Mouse (Mus musculus) intestine, postnatal 0 days (tissue): ENCODE data around the gene Gbp7. TPM values are rescaled to one million over a fixed set of nuclear protein-coding genes. Genes with fewer than 3 reads are reported as not detected.
"Not testable (repeated sequence)": the region's sequence is repeated elsewhere in the genome, so short reads cannot be mapped to it uniquely, and the experiment has no call there.

Source experiments
- ATAC-seq: fragments of 200-750 bp; cut with Nextera tagmentation; 2 replicates; pipeline ENCODE4 v1.8.0; 2017; ENCODE audit warnings: mild to moderate bottlenecking, moderate TSS enrichment, moderate library complexity
- H3K27ac ChIP-seq: fragments of 300-500 bp; sonication (generic); 2 replicates; pipeline ENCODE4 v1.5.1; 2014; ENCODE audit warnings: mild to moderate bottlenecking, low read depth, low read length, moderate library complexity
- H3K27me3 ChIP-seq: fragments of 300-500 bp; sonication (generic); replicated peaks from 2 replicates; pipeline ENCODE4 v1.6.1; 2014; ENCODE audit warnings: low read length, mixed read lengths; ENCODE audit not compliant: control insufficient read depth, insufficient read depth
- H3K36me3 ChIP-seq: fragments of 300-500 bp; sonication (generic); 2 replicates; pipeline ENCODE4 v1.6.1; 2014; ENCODE audit warnings: mild to moderate bottlenecking, moderate library complexity; ENCODE audit not compliant: control insufficient read depth, insufficient read depth
- H3K4me1 ChIP-seq: fragments of 300-500 bp; sonication (generic); replicated peaks from 2 replicates; pipeline ENCODE4 v1.6.1; 2014; ENCODE audit warnings: antibody characterized with exemption, low read length, mixed read lengths; ENCODE audit not compliant: control insufficient read depth, insufficient read depth
- H3K4me2 ChIP-seq: fragments of 300-500 bp; sonication (generic); replicated peaks from 2 replicates; pipeline ENCODE4 v1.6.1; 2014; ENCODE audit warnings: low read depth, mild to moderate bottlenecking, moderate library complexity
- H3K4me3 ChIP-seq: fragments of 300-500 bp; sonication (generic); 2 replicates; pipeline ENCODE4 v1.5.1; 2014; ENCODE audit warnings: low read depth, low read length
- H3K9ac ChIP-seq: fragments of 300-500 bp; sonication (generic); 2 replicates; pipeline ENCODE4 v1.6.1; 2014; ENCODE audit warnings: mild to moderate bottlenecking, low read depth, low read length
- H3K9me3 ChIP-seq: fragments of 300-500 bp; sonication (generic); 2 replicates; pipeline ENCODE4 v1.6.1; 2016; ENCODE audit warnings: mixed run types; ENCODE audit not compliant: control insufficient read depth
- CTCF ChIP-seq: sonication (generic); IDR thresholded peaks from 2 replicates; pipeline ENCODE4 v1.5.1; 2016; ENCODE audit warnings: low read depth, mild to moderate bottlenecking, control low read depth, antibody characterized with exemption, moderate library complexity
- WGBS: fragments of 180-500 bp; shearing (Covaris S2); extraction: QIAGEN DNeasy Blood & Tissue Kit; methylation state at CpG from one replicate; pipeline ENCODE4 v1.1.7; 2014; 5-methylcytosine and 5-hydroxymethylcytosine counted together
- polyA plus RNA-seq: library from polyadenylated mRNA; unstranded; fragments of >200 nt; fragmentation: Nextera tagmentation; extraction: Ambion mirVana; gene quantifications from 2 replicates; pipeline ENCODE4 v1.2.1, GENCODE M21; 2015

The Gbp7 gene
- polyA plus RNA-seq, 1 experiment from 2014 or later: 11.4 TPM

DNA sequence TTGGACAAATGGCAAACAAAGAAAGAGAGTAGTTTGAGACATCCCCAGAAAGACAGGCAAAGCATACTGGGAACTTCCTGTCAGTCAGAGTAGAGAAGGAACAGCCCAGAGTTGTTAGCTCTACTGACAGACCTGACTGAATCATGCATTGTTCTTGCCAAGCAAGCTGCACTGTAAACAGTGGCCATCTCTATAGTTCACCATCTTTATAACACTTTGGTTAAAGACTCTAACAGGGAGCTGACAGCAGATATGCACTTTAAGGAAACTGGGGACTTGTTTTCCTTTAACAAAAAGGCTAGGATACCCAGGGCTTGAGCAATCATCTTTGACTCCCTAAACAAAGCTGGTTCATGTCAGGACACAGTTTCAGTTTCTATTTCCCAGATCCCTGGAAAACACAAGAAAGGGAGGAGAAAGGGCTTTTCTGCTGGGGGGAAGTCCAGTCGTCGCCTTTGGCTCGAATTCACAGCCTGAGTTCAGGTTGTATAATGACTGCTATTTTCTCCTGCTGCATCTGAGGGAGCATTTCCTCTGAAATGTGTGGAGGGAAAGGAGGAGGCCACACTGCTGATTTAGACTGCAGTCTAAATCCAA lies 29.6 kb downstream of the Gbp7 start, which contains the start of gene Gbp3:
Gene Gbp3, plus strand, starts transcription at position 395 of the 597 bp plus-strand sequence.
- Histone ChIP-seq H3K9ac (no peak within 1 kb of the TSS), H3K9me3 (no peaks in the 10 kb centered on the region), H3K4me1 (no peaks in the 10 kb centered on the region), H3K36me3 (no peaks in the 10 kb centered on the region), H3K27ac (peak within 1 kb of the TSS; percentile 57; the same call in 1 of the 2 replicates), H3K4me2 (peak within 1 kb of the TSS; percentile 63), H3K4me3 (peak within 1 kb of the TSS; percentile 41), H3K27me3 (no peaks in the 10 kb centered on the region)
- ATAC-seq: no peak
- no peak for TF ChIP-seq CTCF
- WGBS: 26% methylated on average over 3 of the region's 3 CpGs

DNA sequence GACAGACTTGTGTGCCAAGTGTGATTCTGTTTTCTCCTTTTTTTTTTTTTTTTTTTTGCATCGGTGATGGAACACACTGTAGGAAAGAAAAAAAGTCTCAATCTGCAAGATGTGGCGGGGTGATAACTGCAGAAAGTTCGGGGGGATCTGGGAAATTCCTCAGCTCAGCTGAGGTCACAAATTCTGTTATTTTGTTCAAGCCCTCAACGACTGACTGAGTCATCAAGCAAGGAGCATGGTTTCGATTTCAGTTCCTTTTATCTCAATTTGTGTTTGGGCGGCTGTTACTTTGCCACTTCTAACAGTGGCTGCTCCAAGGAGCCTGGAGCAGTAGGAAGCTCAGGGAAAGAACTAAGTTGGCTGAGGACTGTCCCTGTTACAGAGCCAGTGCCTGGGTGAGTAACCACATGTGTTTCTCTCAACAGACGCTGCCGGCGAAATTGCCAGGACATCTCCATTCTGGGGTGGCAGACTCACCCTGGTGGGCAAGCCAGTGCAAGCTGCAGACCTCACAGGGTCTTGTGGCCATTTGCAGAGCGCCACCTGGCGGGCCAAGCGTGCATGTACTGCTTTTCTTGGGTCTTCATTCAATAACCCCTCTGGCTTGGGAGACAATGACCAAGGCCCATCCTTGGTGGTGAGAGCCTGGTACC lies 30.3 kb downstream of the Gbp7 start:
- Histone ChIP-seq H3K9me3 (no peaks in the 10 kb centered on the region), H3K27me3 (no peaks in the 10 kb centered on the region), H3K9ac (no peak overlapping the region), H3K36me3 (no peaks in the 10 kb centered on the region), H3K4me1 (no peaks in the 10 kb centered on the region), H3K4me3 (peak overlapping the region; percentile 41), H3K27ac (no peak overlapping the region), H3K4me2 (peak overlapping the region; percentile 63)
- peak; percentile 56; the same call in 1 of the 2 replicates for ATAC-seq
- 11% methylated on average over 12 of the region's 12 CpGs for WGBS
- peak; percentile 98 for TF ChIP-seq CTCF

DNA sequence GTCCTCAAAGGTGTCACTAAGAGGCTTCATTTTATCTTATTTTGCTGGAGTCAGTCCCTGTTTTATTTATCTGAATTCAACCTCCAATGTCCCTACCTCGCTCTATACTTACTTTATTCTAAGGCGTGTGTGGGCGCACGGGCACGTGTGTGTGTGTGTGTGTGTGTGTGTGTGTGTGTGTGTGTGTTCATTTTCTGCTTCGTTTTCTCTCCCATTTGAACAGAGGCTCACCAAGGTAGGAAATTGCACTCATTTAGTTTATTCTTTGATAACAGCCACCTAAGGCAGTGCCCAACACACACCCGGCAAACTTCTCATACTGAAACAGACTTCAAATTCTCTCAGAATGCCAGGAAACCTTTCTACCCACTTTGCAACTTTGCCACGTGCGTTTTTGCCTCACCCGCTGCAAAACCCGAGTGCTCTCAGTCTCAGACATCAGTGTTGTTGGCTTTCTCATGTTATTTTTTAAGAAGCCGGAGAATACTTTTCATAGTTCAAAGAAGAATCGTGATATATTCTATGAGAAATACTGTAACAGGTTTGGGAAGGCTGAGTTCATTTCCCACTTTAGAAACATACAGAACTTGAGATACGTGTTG lies 31.0 kb downstream of the Gbp7 start:
- H3K4me1 ChIP-seq: no peaks in the 10 kb centered on the region
- H3K4me2 ChIP-seq: peak overlapping the region; percentile 63; the same call in 1 of the 2 replicates
- no peak overlapping the region for H3K9ac ChIP-seq
- TF ChIP-seq CTCF: no peak
- H3K4me3 ChIP-seq: no peak overlapping the region
- no peak overlapping the region for H3K27ac ChIP-seq
- H3K9me3 ChIP-seq: no peaks in the 10 kb centered on the region
- no peaks in the 10 kb centered on the region for H3K36me3 ChIP-seq
- no peaks in the 10 kb centered on the region for H3K27me3 ChIP-seq
- whole genome bisulfite sequencing: 78% methylated on average over 14 of the region's 14 CpGs
- ATAC-seq: no peak

DNA sequence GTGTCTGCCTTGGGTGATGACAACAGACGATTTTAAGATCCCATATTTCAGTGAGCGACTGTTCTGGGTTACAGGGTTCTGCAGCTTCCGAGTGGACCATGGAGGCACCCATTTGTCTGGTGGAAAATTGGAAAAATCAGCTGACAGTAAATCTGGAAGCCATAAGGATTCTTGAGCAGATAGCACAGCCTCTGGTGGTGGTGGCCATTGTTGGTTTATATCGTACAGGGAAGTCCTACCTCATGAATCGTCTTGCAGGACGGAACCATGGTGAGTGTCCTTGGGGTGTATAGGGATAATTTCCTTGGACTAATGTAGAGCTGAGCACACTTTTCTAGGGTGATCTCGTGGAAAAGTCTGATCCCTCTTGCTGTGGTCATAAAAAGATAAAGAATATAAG lies 31.5 kb downstream of the Gbp7 start:
- TF ChIP-seq CTCF: no peak
- H3K9me3 ChIP-seq: no peaks in the 10 kb centered on the region
- no peak overlapping the region for H3K27ac ChIP-seq
- no peaks in the 10 kb centered on the region for H3K27me3 ChIP-seq
- H3K4me1 ChIP-seq: no peaks in the 10 kb centered on the region
- H3K9ac ChIP-seq: no peak overlapping the region
- WGBS: 80% methylated on average over 7 of the region's 7 CpGs
- H3K36me3 ChIP-seq: no peaks in the 10 kb centered on the region
- no peak for ATAC-seq
- H3K4me2 ChIP-seq: no peak overlapping the region
- no peak overlapping the region for H3K4me3 ChIP-seq

DNA sequence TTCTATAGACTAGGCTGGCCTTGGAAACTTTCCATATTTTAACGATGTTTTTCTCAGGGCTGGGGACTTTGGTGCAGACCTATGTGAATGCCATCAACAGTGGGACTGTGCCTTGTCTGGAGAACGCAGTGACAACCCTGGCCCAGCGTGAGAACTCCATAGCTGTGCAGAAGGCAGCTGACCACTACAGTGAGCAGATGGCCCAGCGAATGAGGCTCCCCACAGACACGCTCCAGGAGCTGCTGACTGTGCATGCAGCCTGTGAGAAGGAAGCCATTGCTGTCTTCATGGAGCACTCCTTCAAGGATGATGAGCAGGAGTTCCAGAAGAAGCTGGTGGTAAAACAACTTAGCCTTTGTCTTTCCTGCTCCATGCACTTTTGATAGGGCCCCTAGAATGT lies 37.3 kb downstream of the Gbp7 start:
- ATAC-seq: not testable (repeated sequence)
- WGBS: 86% methylated on average over 5 of the region's 5 CpGs

DNA sequence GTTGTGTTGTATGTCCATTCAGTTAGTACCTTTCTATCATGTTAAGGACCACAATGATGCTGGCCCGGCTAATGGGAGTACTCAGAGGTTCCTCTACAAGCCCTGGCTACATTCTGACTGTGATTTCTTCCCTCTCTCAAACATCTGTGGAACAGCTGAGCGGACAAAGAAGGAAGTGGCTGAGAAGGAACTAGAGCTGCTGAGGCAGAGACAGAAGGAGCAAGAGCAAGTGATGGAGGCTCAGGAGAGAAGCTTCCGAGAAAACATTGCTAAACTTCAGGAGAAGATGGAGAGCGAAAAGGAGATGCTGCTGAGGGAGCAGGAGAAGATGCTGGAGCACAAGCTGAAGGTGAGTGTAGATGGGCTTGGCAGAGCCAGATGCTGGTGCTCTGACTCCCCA lies 40.6 kb downstream of the Gbp7 start:
- WGBS: 94% methylated on average over 4 of the region's 4 CpGs
- H3K27ac ChIP-seq: no peak overlapping the region
- no peak overlapping the region for H3K4me2 ChIP-seq
- no peaks in the 10 kb centered on the region for H3K4me1 ChIP-seq
- H3K4me3 ChIP-seq: no peak overlapping the region
- no peaks in the 10 kb centered on the region for H3K27me3 ChIP-seq
- H3K36me3 ChIP-seq: no peaks in the 10 kb centered on the region
- H3K9ac ChIP-seq: no peak overlapping the region
- no peak for ATAC-seq
- no peak for TF ChIP-seq CTCF
- no peaks in the 10 kb centered on the region for H3K9me3 ChIP-seq

More for the DNA sequence above, 37.3 kb downstream of the Gbp7 start:
- not testable (repeated sequence) for H3K27me3 ChIP-seq, H3K9ac ChIP-seq, H3K36me3 ChIP-seq, H3K4me1 ChIP-seq, H3K9me3 ChIP-seq, H3K27ac ChIP-seq, H3K4me2 ChIP-seq, H3K4me3 ChIP-seq
